Mouse (Mus musculus): ENCODE data around the gene Prkacb. TPM values are rescaled to one million over a fixed set of nuclear protein-coding genes. Genes with fewer than 3 reads are reported as not detected.

The Prkacb gene
- total RNA-seq, 2 experiments from 2014 or later: 93.2 to 107 TPM

Other genes starting within 250 kb of the Prkacb start
- 100 to 1,000 TPM in 1 of 2 experiments, 10 to 100 TPM in 1; 44.1 to 112 TPM for gene Uox, start 242.6 kb downstream of the Prkacb start, total RNA-seq (2021)
- gene Dnase2b, start 197.4 kb downstream of the Prkacb start, total RNA-seq (2021): 1 to 10 TPM in 1 of 2 experiments, under 1 TPM in 1; 0.61 to 1.7 TPM
- gene 4930503B20Rik, start 161.7 kb downstream of the Prkacb start, total RNA-seq (2021): not detected
- under 1 TPM; 0.24 to 0.69 TPM for gene Samd13, start 127.4 kb downstream of the Prkacb start, total RNA-seq (2021)
- 1 to 10 TPM; 5.0 to 5.5 TPM for gene Ttll7, start 39.4 kb upstream of the Prkacb start, total RNA-seq (2021)